Mouse (Mus musculus) thymus, postnatal 4 days (tissue): ENCODE data around the gene Med27.
"Not testable (repeated sequence)": the region's sequence is repeated elsewhere in the genome, so short reads cannot be mapped to it uniquely, and the experiment has no call there.

Source experiments
- DNase-seq: peaks from one replicate; pipeline ENCODE4 v3.0.0; 2021

Med27 gene

DNA sequence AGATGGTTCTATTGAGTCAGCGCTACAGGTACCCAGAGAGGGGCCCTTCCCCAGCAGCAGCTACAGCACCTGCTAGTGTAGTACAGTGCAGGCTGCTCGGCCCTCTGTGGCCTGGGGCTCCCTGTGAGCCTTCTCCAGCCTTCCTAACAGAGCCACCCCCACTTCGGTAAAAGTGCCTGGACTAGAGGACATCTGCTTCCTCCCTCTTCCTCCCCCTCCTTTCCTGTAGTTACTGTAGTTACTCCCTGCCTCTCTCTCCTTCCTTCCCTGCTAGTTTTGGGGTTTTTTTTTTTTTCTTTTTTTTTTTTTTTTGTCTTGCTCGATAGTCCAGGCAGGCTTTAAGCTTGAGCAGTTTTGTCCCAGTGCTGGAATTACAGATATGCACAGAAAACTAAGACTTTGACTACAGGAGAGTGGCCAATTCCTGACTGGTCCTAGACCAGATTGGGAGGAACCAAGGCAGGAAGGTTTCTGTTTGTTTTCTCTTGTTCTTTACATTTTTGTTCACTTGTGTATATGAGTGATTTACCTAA is 178.7 kb downstream of the Med27 start:
- DNase-seq = no peak

- no peak for DNase-seq
Observed at GRCm38 (mm10) chr2:29526266-29526665, 179.6 kb downstream of the Med27 start.

DNA sequence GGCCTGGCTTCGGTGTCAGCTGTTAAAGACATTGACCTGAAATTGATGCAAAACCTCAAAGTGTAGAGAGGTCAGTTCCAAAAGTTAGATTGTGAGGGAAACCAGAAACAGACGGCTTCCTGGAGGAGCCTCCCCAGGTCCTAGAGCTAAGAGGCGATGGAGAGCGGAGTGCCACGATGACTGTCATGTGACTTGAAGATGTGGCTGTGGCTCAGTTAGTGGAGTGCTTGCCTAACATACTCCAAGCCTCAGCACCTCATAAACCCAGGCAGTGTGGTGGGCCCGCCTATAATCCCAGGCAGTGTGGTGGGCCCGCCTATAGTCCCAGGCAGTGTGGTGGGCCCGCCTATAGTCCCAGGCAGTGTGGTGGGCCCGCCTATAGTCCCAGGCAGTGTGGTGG is 180.9 kb downstream of the Med27 start:
- not testable (repeated sequence) for DNase-seq

- DNase-seq = no peak
Observed at GRCm38 (mm10) chr2:29528811-29529210, 182.2 kb downstream of the Med27 start.

DNA sequence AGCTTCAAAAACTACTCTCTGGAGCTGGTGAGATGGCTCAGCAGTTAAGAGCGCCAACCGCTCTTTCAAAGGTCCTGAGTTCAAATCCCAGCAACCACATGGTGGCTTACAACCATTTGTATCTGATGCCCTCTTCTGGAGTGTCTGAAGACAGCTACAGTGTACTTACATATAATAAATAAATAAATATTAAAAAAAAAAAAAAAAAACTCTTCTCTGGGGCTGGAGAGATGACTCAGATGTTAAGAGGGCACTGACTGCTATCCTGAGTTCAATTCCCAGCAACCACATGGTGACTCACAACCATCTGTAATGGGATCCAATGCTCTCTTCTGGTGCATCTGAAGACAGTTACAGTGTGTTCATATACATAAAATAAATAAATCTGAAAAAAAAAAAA is 183.2 kb downstream of the Med27 start:
- DNase-seq = not testable (repeated sequence)

GRCm38 (mm10) chr2:29532173-29532572 is 185.6 kb downstream of the Med27 start:
- no peak for DNase-seq

DNA sequence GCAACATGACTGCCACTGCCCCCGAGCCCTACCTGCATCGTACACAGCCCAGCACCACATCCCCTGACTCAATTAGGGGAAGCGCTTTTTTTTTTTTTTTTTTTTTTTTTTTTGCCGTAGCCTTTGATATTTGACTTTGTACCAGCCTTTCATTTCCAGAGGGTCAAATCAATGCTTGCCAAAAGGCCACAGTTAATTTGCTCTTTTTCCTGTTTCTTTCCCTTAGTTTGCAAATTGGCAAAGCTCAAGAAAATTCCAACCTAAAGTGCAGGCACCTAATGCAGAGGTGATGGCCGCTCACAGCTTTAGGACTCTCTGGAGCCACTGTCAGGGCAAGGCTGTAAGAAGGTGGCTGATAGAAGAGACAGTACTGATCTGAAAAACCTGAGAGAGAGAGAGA is 186.3 kb downstream of the Med27 start:
- DNase-seq = no peak

DNA sequence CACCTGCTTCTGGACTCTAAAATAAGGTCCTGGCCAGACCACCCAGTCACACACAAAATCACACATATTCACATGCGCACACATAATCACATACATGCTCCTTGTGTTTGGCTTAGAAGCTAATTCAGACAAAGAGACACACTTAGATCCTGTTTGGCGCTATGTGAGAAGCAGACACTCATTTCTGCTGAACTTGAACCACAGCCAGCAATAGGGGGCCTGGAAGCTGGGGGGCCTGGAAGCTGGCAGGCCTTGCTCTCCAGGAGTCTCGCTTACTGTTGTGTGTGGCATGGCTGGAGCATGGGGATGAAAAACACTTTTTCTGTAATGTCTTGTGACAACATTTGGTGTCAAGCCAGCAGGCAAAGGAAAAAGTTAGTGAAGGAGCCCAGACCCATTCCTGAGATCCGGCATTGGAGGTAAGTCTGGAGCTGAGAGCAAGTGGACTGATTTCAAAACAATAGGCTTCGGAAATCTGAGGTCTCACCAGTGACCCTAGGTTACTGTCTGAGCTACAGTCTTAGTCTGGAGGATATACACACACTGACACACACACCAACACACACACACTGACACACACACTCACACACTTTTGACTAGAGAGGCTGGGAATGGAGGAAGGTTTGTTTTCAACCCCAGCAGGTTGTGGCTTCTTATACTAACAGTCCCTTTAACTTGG is 189.1 kb downstream of the Med27 start:
- DNase-seq = no peak

- no peak for DNase-seq
Observed at GRCm38 (mm10) chr2:29536481-29536880, 189.9 kb downstream of the Med27 start.

GRCm38 (mm10) chr2:29537334-29537733 is 190.7 kb downstream of the Med27 start:
- no peak for DNase-seq

DNA sequence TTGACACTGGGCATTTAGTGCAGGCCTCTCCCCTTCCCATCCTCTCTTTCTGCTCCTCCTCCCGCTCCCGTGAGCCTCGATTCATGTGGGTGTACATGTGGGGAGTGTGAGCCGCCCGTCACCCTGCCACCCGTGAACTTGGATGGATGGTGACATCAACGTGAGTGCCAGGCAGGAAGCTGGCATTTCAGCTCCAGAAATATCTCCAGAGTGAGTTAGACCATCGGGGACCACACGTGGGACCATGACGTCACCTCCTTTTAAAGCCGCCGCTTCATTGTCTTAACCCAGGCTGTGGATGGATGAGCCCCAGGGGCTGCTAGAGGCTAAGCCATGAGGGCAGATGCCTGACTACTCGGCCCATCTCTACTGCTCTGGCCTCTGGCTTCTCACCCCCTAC is 195.4 kb downstream of the Med27 start:
- DNase-seq = no peak

- DNase-seq = no peak
Observed at GRCm38 (mm10) chr2:29546571-29546970, 200.0 kb downstream of the Med27 start.

DNA sequence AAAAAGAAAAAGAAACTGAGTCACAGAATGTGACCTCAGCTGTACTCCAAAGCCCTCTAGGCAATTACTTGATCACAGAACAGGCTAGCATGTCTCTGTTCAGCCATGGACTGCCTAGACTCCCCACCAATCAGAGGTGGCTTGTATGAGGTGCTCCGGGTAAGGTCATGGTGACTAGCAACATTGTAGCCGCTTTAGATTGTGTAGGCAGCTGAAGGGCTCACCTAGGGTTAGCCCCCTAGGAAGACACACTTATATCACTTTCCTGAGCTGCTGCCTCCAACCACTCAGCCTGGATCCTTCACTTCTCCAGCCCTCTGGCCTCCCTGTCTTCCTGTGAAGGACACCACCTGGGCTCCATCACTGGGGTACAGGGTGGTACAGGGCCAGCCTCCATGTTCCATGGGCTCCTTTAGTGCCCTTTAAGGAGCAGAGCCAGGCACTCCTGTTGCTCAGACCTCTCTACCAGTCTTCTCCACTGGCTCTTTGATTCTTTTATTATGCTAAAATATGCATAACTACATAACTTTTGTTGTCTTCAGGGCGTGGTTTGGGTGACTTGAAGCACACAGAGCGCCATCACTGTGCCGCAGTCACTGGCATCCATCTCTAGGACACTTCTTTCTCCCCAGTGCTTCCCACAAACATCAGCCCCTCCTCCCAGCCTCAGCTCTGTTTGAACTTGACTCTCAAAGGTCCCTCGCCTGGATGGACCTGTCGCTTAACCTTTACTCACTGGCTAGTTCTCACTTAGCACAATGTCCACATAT is 205.4 kb downstream of the Med27 start:
- no peak for DNase-seq

DNA sequence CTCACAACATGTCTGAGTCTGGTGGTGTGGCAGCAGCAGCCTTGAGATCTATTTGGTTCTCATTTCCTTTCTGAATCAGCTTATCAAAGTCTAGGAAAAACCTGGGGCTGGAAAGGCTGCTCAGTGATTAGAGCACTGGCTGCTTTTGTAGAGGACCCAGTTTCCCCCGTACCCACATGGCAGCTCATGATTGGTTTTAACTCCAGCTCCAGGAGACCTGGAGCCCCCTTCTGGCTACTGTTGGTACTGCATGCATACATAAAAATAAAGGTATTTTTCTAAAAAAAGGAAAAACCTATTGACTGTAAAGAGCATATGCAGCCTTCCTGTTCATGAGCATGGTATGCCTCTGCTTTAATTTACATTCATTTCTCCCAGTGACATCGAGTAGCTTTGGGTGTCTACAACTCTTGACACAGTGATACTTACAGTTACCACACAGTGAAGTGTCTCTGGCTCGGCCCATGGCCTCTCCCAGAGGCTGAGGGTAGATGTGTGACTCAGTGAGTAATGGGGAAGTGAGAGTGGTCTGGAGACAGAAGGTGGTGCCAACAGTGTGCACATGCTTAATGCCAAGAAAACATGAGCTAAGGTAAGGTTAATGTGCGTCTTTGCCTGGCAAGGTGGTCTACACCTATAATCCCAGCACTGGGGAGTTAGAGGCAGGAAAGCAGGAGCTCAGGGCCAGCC is 207.5 kb downstream of the Med27 start:
- peak; percentile 71 for DNase-seq

DNA sequence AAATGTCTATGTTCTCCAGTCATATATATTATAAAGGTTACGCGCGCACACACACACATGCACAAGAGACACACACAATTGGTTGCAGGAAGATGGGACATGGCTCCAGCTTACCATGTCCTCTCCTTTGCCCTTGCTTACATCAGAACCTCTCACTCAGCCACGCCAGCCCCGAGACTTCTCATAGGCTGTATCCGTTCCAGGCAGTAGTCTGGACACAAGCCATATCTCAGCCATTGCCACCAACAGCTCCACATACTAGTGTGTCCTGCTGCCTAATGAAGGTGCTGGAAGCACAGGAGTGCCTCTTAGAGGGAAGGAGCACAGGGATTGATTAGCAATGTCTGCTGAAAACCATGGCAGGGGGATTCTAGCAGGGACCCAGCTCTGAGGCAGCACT is 211.9 kb downstream of the Med27 start:
- DNase-seq = no peak

- no peak for DNase-seq
Observed at GRCm38 (mm10) chr2:29559955-29560354, 213.3 kb downstream of the Med27 start.

DNA sequence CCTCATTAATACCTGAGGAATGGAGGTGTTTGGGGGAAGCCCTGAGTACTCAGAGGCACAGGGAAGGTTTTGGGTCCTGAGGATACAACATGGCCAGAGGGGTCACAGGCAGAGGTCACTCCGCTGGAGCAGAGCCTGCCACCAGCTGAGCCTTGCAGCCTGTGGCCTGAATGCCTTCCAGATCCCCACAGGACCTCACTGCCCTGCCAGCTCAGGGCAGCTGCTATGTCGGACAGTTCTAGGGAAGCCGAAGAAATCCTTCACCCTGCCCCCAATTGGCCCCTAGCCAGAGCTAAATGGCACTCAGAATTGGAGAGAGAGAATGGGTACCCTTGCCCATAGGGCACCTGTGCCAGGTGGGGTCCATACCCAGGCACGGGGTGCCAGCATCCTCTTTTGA is 214.8 kb downstream of the Med27 start:
- no peak for DNase-seq

DNA sequence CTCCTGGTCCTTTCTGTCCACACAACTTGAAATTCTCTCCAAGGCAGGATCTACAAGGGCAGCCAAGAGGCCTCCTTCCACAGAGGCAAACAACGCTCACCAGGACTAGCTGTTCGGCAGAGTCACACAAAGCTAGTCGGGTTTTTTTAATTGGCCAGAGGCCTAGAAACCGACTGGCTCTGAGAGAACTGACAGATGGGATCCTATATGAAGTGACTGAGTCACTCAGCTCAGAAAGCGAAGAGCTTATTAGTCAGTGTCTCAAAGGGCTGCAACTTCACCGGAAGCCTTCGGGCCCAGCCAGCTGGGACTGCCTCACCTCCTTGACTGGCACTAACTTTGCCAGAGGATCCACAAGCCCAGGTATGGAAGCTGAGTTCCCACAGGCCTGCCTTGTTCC is 217.4 kb downstream of the Med27 start:
- DNase-seq = no peak

DNA sequence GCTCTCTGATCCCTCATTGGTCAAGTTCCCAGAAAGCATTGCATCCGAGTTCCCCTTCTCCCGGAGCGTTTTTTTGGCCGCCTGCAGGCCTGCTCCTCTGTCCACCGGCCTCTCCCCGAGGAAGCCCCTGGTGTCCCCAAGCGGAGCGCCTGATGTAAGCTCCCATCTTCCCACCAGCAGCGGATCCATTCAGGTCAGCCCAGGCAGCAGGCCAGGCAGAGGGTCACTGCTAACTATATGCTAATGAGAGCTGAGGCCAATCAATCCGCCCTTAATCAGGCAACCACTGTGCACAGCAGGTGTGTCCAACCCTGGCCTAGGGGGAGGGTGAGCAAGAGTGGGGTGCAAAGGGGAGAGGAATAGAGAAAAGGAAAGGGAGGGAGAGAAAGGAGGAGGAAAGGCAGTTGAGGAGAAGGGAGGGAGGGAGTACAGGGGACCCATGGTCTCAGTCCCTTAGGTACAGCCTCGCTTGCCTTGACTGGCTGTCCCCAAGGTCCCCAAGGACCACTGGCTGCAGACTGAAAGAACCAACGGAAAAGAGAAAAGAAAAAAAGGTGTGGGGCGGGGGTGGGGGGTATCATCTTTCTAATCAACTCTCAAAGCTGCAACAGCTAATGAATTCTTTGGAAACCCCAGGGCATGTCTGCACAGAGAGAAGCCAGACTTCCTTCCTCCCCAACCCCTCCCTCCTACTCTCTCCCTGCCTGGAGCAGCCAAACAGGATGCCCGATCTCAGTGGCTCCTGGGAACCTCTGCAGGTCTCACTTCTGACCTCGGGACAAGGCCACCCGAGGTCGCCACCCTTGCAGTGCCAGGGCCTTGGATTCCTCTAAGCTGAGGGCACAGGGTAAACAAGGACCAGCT is 219.2 kb downstream of the Med27 start:
- no peak for DNase-seq

- DNase-seq = no peak
Observed at GRCm38 (mm10) chr2:29571921-29572700, 225.5 kb downstream of the Med27 start.

- no peak for DNase-seq
Observed at GRCm38 (mm10) chr2:29572811-29573427, 226.3 kb downstream of the Med27 start.
